Mouse (Mus musculus) colon, adult 2 months (tissue): ENCODE results near the gene Edil3. TPM values are rescaled to one million over a fixed set of nuclear protein-coding genes. Genes with fewer than 3 reads are reported as not detected.

Experiments
- polyA plus RNA-seq: library from polyadenylated mRNA; depleted of rRNA; stranded (reverse); fragments of >200 nt; gene quantifications from 2 replicates; pipeline ENCODE4 v1.2.3, GENCODE M21; 2012; rRNA removed

Gene Edil3
- 1.9 and 2.2 TPM in 2 replicates for polyA plus RNA-seq

GRCm38 (mm10) chr13:88821440-88822331, at the start of gene Edil3:
Edil3 (plus strand) TSS chr13:88821472.

